Mouse (Mus musculus) layer of hippocampus, adult 18-20 months (tissue): Measurements from ENCODE around the gene Vdr. TPM values are rescaled to one million over a fixed set of nuclear protein-coding genes. Genes with fewer than 3 reads are reported as not detected.

Experiments used
- DNase-seq, 2 experiments: peaks; one replicate each; pipeline ENCODE4 v3.0.0; 2022; ENCODE audit warnings: low spot score in 2 of 2
- total RNA-seq, 2 experiments: library from RNA; stranded (reverse); gene quantifications; 2 replicates each; pipeline ENCODE4 v1.2.3; 2021

Vdr gene
- total RNA-seq, 2 experiments from 2014 or later = 0.07 to 0.48 TPM

DNA sequence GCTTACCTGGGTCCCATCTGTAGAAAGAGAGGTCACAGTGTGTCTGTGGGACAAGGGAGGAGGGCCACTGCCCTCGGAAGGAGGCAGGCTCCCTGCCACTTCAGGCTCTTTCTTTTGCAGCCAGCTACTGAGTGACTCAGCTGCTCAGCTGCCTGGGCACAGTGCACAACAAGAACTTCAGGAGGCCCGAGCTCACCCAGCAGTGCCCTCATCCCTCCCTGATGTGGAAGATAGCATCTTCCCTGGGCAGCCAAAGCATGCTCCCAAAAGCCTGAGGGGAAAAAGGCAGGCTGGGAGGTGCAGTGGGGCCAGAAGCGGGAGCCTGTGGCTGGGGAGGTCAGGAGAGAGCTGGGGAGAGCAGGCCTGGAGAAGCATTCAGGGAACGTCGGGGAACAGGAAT lies 95.7 kb downstream of the Vdr start:
- DNase-seq = no peak

GRCm38 (mm10) chr15:97813452-97814204 lies 96.8 kb downstream of the Vdr start:
- no peak for DNase-seq

DNA sequence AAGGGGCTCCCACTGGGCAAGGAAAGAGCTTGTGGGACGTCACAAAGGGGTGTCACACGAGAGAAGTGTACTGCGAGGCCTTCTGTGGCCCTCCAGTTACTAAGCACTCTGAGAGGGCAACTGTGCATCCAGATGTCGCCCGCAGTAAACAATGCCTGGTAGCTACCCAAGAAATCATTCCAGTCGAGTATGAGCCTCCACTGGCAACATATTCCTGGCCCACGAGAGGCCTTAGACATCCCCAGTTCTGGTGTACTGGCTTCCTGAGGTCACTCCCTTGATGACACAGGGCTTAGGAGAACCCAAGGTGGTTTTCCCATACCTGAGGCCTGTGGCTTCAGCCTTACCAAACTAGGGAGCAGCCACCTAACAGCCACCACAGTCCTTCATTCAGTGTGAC lies 97.6 kb downstream of the Vdr start:
- no peak for DNase-seq

- DNase-seq = peak; percentile 81 to 90
Observed at GRCm38 (mm10) chr15:97812126-97812525, 98.3 kb downstream of the Vdr start.

DNA sequence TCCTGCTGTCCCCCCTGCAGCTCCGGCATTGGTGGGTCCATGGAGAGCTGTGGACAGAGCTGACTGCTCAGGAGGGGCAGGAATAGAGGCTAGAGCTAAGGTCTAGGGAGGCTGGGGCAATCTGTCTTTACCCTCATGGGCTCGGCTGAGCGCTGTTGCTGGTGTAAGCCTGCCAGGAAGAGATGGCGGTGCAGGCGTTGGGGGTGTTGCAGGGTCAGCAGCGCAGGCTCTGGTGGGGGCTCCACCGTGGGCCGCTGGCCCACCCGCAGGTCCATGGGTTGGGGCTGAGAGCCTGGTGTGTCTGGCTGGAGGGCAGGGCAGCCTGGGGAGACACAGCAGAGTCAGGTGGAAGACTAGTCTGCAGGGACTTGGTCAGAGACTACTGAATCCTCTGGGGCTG lies 99.1 kb downstream of the Vdr start:
- DNase-seq = no peak

DNA sequence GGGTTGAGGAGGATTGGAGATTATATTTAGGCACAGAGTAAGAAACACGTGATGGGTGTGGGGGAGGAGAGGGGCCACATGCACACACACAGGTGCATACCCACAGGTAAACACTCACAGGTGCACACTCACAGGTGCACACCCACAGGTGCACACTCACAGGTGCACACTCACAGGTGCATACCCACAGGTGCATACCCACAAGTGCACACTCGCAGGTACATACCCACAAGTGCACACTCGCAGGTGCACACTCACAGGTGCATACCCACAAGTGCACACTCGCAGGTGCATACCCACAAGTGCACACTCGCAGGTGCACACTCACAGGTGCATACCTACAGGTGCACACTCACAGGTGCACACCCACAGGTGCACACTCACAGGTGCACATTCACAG lies 100.0 kb downstream of the Vdr start:
- DNase-seq = no peak

DNA sequence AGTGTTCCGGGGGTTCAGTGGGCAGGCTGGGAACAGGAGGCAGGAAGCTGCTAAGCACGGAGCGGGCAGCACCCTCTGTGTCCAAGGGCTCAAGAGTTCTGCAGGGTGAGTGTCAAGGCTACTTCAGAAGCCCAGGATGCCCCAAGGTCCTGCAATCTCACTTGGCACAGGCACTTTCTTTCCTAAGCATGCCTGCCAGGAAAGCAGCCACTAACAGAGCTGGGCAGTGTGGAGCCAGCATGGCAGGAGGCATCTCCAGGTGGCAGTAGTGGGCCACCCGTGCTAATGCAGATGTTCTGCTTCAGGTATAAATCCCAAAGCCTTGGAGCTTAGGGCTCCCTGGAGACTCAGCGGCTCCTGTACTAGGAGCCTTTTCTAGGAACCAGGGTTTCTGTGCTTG lies 100.5 kb downstream of the Vdr start:
- DNase-seq = no peak

DNA sequence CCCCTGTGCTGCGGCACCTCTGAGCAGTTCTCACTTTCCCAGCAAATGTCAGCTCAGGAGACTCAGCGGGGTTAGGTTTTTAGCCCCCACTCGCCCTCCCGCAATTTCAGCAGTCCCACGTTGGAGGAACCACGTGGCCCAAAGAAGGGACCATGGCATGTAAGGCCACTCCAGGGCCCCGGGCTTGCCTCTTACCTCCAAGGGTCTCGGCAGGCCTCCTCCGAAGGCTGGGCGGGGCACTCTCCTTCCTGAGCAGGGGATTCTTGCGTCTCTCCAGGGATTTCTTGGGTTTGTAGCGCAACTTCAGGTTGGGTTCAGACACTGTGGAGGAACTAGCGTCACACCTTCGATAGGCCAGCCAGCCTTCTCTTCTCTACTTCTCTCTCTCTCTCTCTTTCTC lies 101.2 kb downstream of the Vdr start:
- no peak for DNase-seq

DNA sequence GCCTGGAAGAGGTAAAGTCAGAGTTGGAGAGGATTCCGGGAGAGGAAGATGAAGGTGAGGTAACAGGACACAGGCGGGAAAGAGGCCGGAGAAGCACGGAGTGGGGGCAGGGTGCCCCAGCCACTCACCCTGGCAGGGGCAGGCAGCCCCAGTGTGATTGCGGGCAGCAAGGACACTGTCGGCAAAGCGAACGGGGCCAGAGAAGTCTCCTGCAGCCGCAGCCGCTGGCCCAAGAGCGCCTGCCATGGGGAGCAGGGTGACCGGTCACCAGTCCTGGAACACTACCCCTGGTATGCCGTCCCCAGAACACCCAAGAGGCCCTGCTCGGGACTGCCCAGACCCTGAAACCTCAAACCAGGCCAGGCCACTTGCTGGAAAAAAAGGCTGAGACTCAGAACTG lies 101.9 kb downstream of the Vdr start:
- no peak for DNase-seq

- no peak for DNase-seq
Observed at GRCm38 (mm10) chr15:97807867-97808266, 102.6 kb downstream of the Vdr start.

Other genes with a start within 250 kb of the Vdr start
- 10 to 100 TPM; 21.2 to 22.8 TPM for gene Rpap3, start 204.8 kb downstream of the Vdr start, total RNA-seq
- gene Endou, start 179.3 kb downstream of the Vdr start, total RNA-seq = 1 to 10 TPM; 1.2 TPM
- 10 to 100 TPM; 50.0 to 52.0 TPM for gene Rapgef3, start 142.7 kb downstream of the Vdr start, total RNA-seq
- 100 to 1,000 TPM; 138 to 140 TPM for gene Slc48a1, start 132.1 kb downstream of the Vdr start, total RNA-seq
- gene Hdac7, start 66.1 kb downstream of the Vdr start, total RNA-seq = 10 to 100 TPM; 17.9 to 20.7 TPM
- gene Tmem106c, start 53.6 kb upstream of the Vdr start, total RNA-seq = 10 to 100 TPM; 33.0 to 36.5 TPM
- 1 to 10 TPM; 1.3 to 1.6 TPM for gene Col2a1, start 94.1 kb upstream of the Vdr start, total RNA-seq
- gene Pfkm, start 182.0 kb upstream of the Vdr start, total RNA-seq = 100 to 1,000 TPM; 370 to 384 TPM
- gene Senp1, start 183.1 kb upstream of the Vdr start, total RNA-seq = 10 to 100 TPM; 12.4 to 13.2 TPM